13 mouse cellular contexts compared by ENCODE assay signal in genomic region chr7:100502374-100502922, GRCm38 (mm10). TPM values are rescaled to one million over a fixed set of nuclear protein-coding genes. Genes with fewer than 3 reads are reported as not detected.
DNase-seq lines count a peak whose midpoint lies in the region; ATAC-seq and TF ChIP-seq lines count a peak whose summit lies in the region.
"Had no signal": no experiment of that assay in that cellular context is flagged by ENCODE, and none has a peak within 500 bp of the region (broad histone marks: within the 10 kb centered on the region; RNA-seq: fewer than 3 reads in every experiment).

No protein-coding gene starts in this region.

- intact Hi-C loops in left cerebral cortex, adult 2 months (cut with DNase I): no loop called here

- WGBS in macrophage (ENCODE audit: missing documents): 39% methylated on average over 7 of the region's 7 CpGs

- 0 out of 2 replicates have a peak overlapping the region, but pooled peaks have one; percentile 2 for H3K27ac ChIP-seq in macrophage
- H3K27ac ChIP-seq in left cerebral cortex, adult 2 months: no peak overlapping the region
- H3K27ac ChIP-seq: heart, embryonic 10.5 days; hindbrain, embryonic 10.5 days had no signal

- ATAC-seq in common myeloid progenitor, adult 5-6 weeks (replicated peaks; ENCODE audit: low read depth, poor library complexity, severe bottlenecking): peak; percentile 12; the same call in 1 of the 2 replicates

- no peak for TF ChIP-seq CTCF in left cerebral cortex, adult 2 months (IDR thresholded peaks at IDR 0.05)

- no peak overlapping the region for H3K4me3 ChIP-seq in macrophage (ENCODE audit: inconsistent target)
- no peak overlapping the region for H3K4me3 ChIP-seq in left cerebral cortex, adult 2 months
- H3K4me3 ChIP-seq: erythroblast, embryonic 14.5 days; heart, embryonic 10.5 days; hindbrain, embryonic 10.5 days had no signal

- H3K79me2 ChIP-seq in macrophage (ENCODE audit: inconsistent target): peaks cover 3% of the 10 kb centered on the region

- peak; percentile 66 for DNase-seq in A20 (ENCODE audit: low read depth, low spot score)
- DNase-seq in B cell, adult 2 months: peak; percentile 42 to 51
- no peak for DNase-seq in left cerebral cortex, adult 2 months (ENCODE audit: extremely low spot score in 1 of 2, low spot score in 2 of 2)
- no peak for DNase-seq in right cerebral cortex, adult 18-20 months
- no peak for DNase-seq in left cerebral cortex, adult 18-20 months (ENCODE audit: low spot score in 2 of 2)
- DNase-seq: adrenal gland, postnatal 14 days; kidney, adult 8-10 months; lung, embryonic 14.5 days had no signal

- H3K36me3 ChIP-seq in macrophage (ENCODE audit: inconsistent target): peaks cover 25% of the 10 kb centered on the region

RNA-seq across cellular contexts. Expression of gene Ucp2, which starts 9.3 kb away (rescaled TPM):
- total RNA-seq in common myeloid progenitor, adult 5-6 weeks (2017): 101 and 132 TPM in 2 replicates
- 100 to 1,000 TPM in 12 of 26 experiments, 10 to 100 TPM in 14; 11.5 to 444 (median 80.1) TPM for total RNA-seq in macrophage (2018; cell fraction: chromatin; rRNA removed)
- 1,000 to 10,000 TPM in 4 of 26 experiments, 100 to 1,000 TPM in 22; 386 to 1,183 (median 657) TPM for total RNA-seq in macrophage (2018; cell fraction: cytosol; rRNA removed)
- total RNA-seq in macrophage (2018; cell fraction: nucleus; rRNA removed): 100 to 1,000 TPM in 24 of 26 experiments, 10 to 100 TPM in 2; 72.3 to 437 (median 188) TPM
- 934 to 1,261 TPM (median 1,117 TPM) in 3 replicates for polyA plus RNA-seq in macrophage (2018)
- 10 to 100 TPM; 69.0 to 79.3 TPM for total RNA-seq in left cerebral cortex, adult 2 months (2021)
- total RNA-seq in left cerebral cortex, adult 18-20 months (2021): 10 to 100 TPM; 45.3 to 77.9 TPM

RNA-seq across cellular contexts. Expression of gene Dnajb13, which starts 12.3 kb away (rescaled TPM):
- 0.37 TPM in 1 of 2 replicates, not detected in the other for total RNA-seq in common myeloid progenitor, adult 5-6 weeks (2017)
- total RNA-seq in macrophage (2018; cell fraction: chromatin; rRNA removed): 1 to 10 TPM in 12 of 26 experiments, under 1 TPM in 11, not detected in 3; 0.33 to 2.9 (median 1.1) TPM
- 1 to 10 TPM in 21 of 26 experiments, under 1 TPM in 5; 0.59 to 2.8 (median 1.4) TPM for total RNA-seq in macrophage (2018; cell fraction: cytosol; rRNA removed)
- total RNA-seq in macrophage (2018; cell fraction: nucleus; rRNA removed): 1 to 10 TPM in 11 of 26 experiments, under 1 TPM in 13, not detected in 2; 0.24 to 4.2 (median 0.93) TPM
- polyA plus RNA-seq in macrophage (2018): 0.88 to 2.8 TPM (median 2.0 TPM) in 3 replicates
- under 1 TPM; 0.28 to 0.50 TPM for total RNA-seq in left cerebral cortex, adult 2 months (2021)
- total RNA-seq in left cerebral cortex, adult 18-20 months (2021): under 1 TPM; 0.14 to 0.40 TPM
- polyA plus RNA-seq: erythroblast, embryonic 14.5 days had no signal

RNA-seq across cellular contexts. Expression of gene Ucp3, which starts 29.7 kb away (rescaled TPM):
- not detected in 2 replicates for total RNA-seq in common myeloid progenitor, adult 5-6 weeks (2017)
- under 1 TPM in 6 of 26 experiments, not detected in 20; 0.26 to 0.71 (median 0.52) TPM for total RNA-seq in macrophage (2018; cell fraction: chromatin; rRNA removed)
- under 1 TPM in 2 of 26 experiments, not detected in 24; 0.10 to 0.12 TPM for total RNA-seq in macrophage (2018; cell fraction: cytosol; rRNA removed)
- total RNA-seq in macrophage (2018; cell fraction: nucleus; rRNA removed): under 1 TPM in 3 of 26 experiments, not detected in 23; 0.21 to 0.41 (median 0.28) TPM
- polyA plus RNA-seq in macrophage (2018): not detected in 3 replicates
- 1 to 10 TPM; 2.9 TPM for total RNA-seq in left cerebral cortex, adult 2 months (2021)
- 1 to 10 TPM; 2.0 to 3.6 TPM for total RNA-seq in left cerebral cortex, adult 18-20 months (2021)
- polyA plus RNA-seq: erythroblast, embryonic 14.5 days; lung, embryonic 14.5 days had no signal

RNA-seq across cellular contexts. Expression of gene Coa4, which starts 34.4 kb away (rescaled TPM):
- total RNA-seq in common myeloid progenitor, adult 5-6 weeks (2017): 11.0 and 22.6 TPM in 2 replicates
- total RNA-seq in macrophage (2018; cell fraction: chromatin; rRNA removed): 10 to 100 TPM in 9 of 26 experiments, 1 to 10 TPM in 17; 1.2 to 24.0 (median 5.3) TPM
- 10 to 100 TPM; 13.0 to 43.0 (median 34.9) TPM for total RNA-seq in macrophage (2018; cell fraction: cytosol; rRNA removed)
- 10 to 100 TPM in 7 of 26 experiments, 1 to 10 TPM in 19; 1.4 to 23.3 (median 6.9) TPM for total RNA-seq in macrophage (2018; cell fraction: nucleus; rRNA removed)
- polyA plus RNA-seq in macrophage (2018): 33.7 to 48.0 TPM (median 34.1 TPM) in 3 replicates
- 10 to 100 TPM in 1 of 2 experiments, 1 to 10 TPM in 1; 9.3 to 12.3 TPM for total RNA-seq in left cerebral cortex, adult 2 months (2021)
- 1 to 10 TPM; 6.6 to 7.3 TPM for total RNA-seq in left cerebral cortex, adult 18-20 months (2021)

Comparison
In these comparisons a context has a peak if more than half of its experiments do, and no peak if none do; other contexts are left out.
1. DNase-seq: peak in A20 (single experiment) and B cell, adult 2 months (2 of 2); none in left cerebral cortex, adult 2 months (0 of 2), right cerebral cortex, adult 18-20 months (single experiment) and left cerebral cortex, adult 18-20 months (0 of 2).